ENCODE assay signal across 10 mouse cellular contexts in genomic region chr11:101168301-101168980, GRCm38 (mm10). TPM values are rescaled to one million over a fixed set of nuclear protein-coding genes. Genes with fewer than 3 reads are reported as not detected.
DNase-seq lines count a peak whose midpoint lies in the region; ATAC-seq lines count a peak whose summit lies in the region.
"Had no signal": no experiment of that assay in that cellular context is flagged by ENCODE, and none has a peak within 500 bp of the region (broad histone marks: within the 10 kb centered on the region; RNA-seq: fewer than 3 reads in every experiment).

No protein-coding gene starts in this region.

- H3K27me3 ChIP-seq in lung, embryonic 15.5 days = peaks cover 29% of the 10 kb centered on the region

- no peak overlapping the region for H3K9ac ChIP-seq in lung, embryonic 15.5 days

- peak overlapping the region; percentile 89 for H3K4me2 ChIP-seq in lung, embryonic 15.5 days

- H3K9me3 ChIP-seq in lung, embryonic 15.5 days = no peaks in the 10 kb centered on the region
- H3K9me3 ChIP-seq: megakaryocyte, embryonic 14.5 days had no signal

- 56% methylated on average over 18 of the region's 18 CpGs for WGBS in lung, embryonic 15.5 days

- peak overlapping the region; percentile 75 for H3K4me3 ChIP-seq in lung, embryonic 15.5 days
- H3K4me3 ChIP-seq: megakaryocyte, embryonic 14.5 days had no signal

- no peak for ATAC-seq in lung, embryonic 15.5 days (ENCODE audit: borderline replicate concordance, extremely low read depth, low FRiP score, low TSS enrichment)

- H3K36me3 ChIP-seq in lung, embryonic 15.5 days = peaks cover 37% of the 10 kb centered on the region

- peak; percentile 72 for DNase-seq in adrenal gland, postnatal 10 days
- no peak for DNase-seq in adrenal gland, adult 8-10 months
- peak; percentile 62 for DNase-seq in urinary bladder, postnatal 14 days (ENCODE audit: low spot score)
- no peak for DNase-seq in urinary bladder, postnatal 36 days (ENCODE audit: low spot score in 2 of 2)
- no peak for DNase-seq in thymus, postnatal 0 days (ENCODE audit: low spot score)
- DNase-seq in right cerebral cortex, postnatal 25 days = no peak
- no peak for DNase-seq in layer of hippocampus, adult 11-12 months (ENCODE audit: low spot score)

- no peak overlapping the region for H3K27ac ChIP-seq in lung, embryonic 15.5 days

- H3K4me1 ChIP-seq in lung, embryonic 15.5 days = peaks cover 66% of the 10 kb centered on the region

RNA-seq across cellular contexts. Expression of gene Cntnap1, which starts 1.9 kb away (rescaled TPM):
- total RNA-seq in adrenal gland, postnatal 10 days (2021) = 10 to 100 TPM; 12.1 to 15.9 TPM
- total RNA-seq in adrenal gland, adult 8-10 months (2022) = 1 to 10 TPM; 5.7 to 7.4 (median 6.4) TPM
- 1.1 and 1.4 TPM in 2 replicates for polyA plus RNA-seq in lung, embryonic 15.5 days (2015; fragmentation: Nextera tagmentation; extraction: Ambion mirVana)
- polyA plus RNA-seq in thymus, postnatal 0 days (2015; fragmentation: Nextera tagmentation; extraction: Ambion mirVana) = 0.32 and 0.53 TPM in 2 replicates

RNA-seq across cellular contexts. Expression of gene Plekhh3, which starts 2.7 kb away (rescaled TPM):
- total RNA-seq in adrenal gland, postnatal 10 days (2021) = 10 to 100 TPM; 26.2 to 40.8 TPM
- total RNA-seq in adrenal gland, adult 8-10 months (2022) = 10 to 100 TPM; 26.9 to 44.3 (median 30.4) TPM
- 19.8 and 19.9 TPM in 2 replicates for polyA plus RNA-seq in lung, embryonic 15.5 days (2015; fragmentation: Nextera tagmentation; extraction: Ambion mirVana)
- 2.4 and 2.8 TPM in 2 replicates for polyA plus RNA-seq in thymus, postnatal 0 days (2015; fragmentation: Nextera tagmentation; extraction: Ambion mirVana)

RNA-seq across cellular contexts. Expression of gene Ccr10, which starts 6.8 kb away (rescaled TPM):
- under 1 TPM; 0.78 to 1.00 TPM for total RNA-seq in adrenal gland, postnatal 10 days (2021)
- under 1 TPM; 0.15 to 0.70 (median 0.36) TPM for total RNA-seq in adrenal gland, adult 8-10 months (2022)
- 0.24 and 0.55 TPM in 2 replicates for polyA plus RNA-seq in lung, embryonic 15.5 days (2015; fragmentation: Nextera tagmentation; extraction: Ambion mirVana)
- polyA plus RNA-seq in thymus, postnatal 0 days (2015; fragmentation: Nextera tagmentation; extraction: Ambion mirVana) = 1.7 and 1.8 TPM in 2 replicates
- total RNA-seq: common myeloid progenitor, adult 5-6 weeks had no signal

RNA-seq across cellular contexts. Expression of gene Tubg2, which starts 12.7 kb away (rescaled TPM):
- 1 to 10 TPM; 6.9 to 7.2 TPM for total RNA-seq in adrenal gland, postnatal 10 days (2021)
- 10 to 100 TPM in 2 of 4 experiments, 1 to 10 TPM in 2; 6.1 to 11.1 (median 9.9) TPM for total RNA-seq in adrenal gland, adult 8-10 months (2022)
- 3.5 and 3.6 TPM in 2 replicates for polyA plus RNA-seq in lung, embryonic 15.5 days (2015; fragmentation: Nextera tagmentation; extraction: Ambion mirVana)
- 1.5 and 1.6 TPM in 2 replicates for polyA plus RNA-seq in thymus, postnatal 0 days (2015; fragmentation: Nextera tagmentation; extraction: Ambion mirVana)
- total RNA-seq: common myeloid progenitor, adult 5-6 weeks had no signal

RNA-seq across cellular contexts. Expression of gene Tubg1, which starts 48.7 kb away (rescaled TPM):
- 10 to 100 TPM; 42.6 to 44.6 TPM for total RNA-seq in adrenal gland, postnatal 10 days (2021)
- 10 to 100 TPM; 34.2 to 43.3 (median 36.8) TPM for total RNA-seq in adrenal gland, adult 8-10 months (2022)
- polyA plus RNA-seq in lung, embryonic 15.5 days (2015; fragmentation: Nextera tagmentation; extraction: Ambion mirVana) = 89.6 and 90.6 TPM in 2 replicates
- 73.0 and 80.2 TPM in 2 replicates for polyA plus RNA-seq in thymus, postnatal 0 days (2015; fragmentation: Nextera tagmentation; extraction: Ambion mirVana)

Comparison
In these comparisons a context has a peak if more than half of its experiments do, and no peak if none do; other contexts are left out.
1. DNase-seq: peak in adrenal gland, postnatal 10 days (single experiment) and urinary bladder, postnatal 14 days (single experiment); none in adrenal gland, adult 8-10 months (single experiment), urinary bladder, postnatal 36 days (0 of 2), thymus, postnatal 0 days (single experiment), right cerebral cortex, postnatal 25 days (single experiment) and layer of hippocampus, adult 11-12 months (single experiment).